Mouse (Mus musculus) forebrain, embryonic 11.5 days (tissue): ENCODE measurements around the gene Pdik1l. TPM values are rescaled to one million over a fixed set of nuclear protein-coding genes. Genes with fewer than 3 reads are reported as not detected.
A peak's percentile ranks its signal among the peaks of the same experiment; 100 is the strongest.

Experiments
- ATAC-seq: fragments of 200-750 bp; cut with Nextera tagmentation; replicated peaks from 2 replicates; pipeline ENCODE4 v1.8.0; 2017; ENCODE audit warnings: moderate TSS enrichment; ENCODE audit not compliant: low FRiP score
- DNase-seq: peaks from one replicate; pipeline ENCODE4 v3.0.0-alpha.2; 2017; ENCODE audit warnings: low spot score
- H3K27ac ChIP-seq: fragments of 300-500 bp; sonication (generic); 2 replicates; pipeline ENCODE4 v1.5.1; 2014; ENCODE audit warnings: low read depth, low read length
- H3K27me3 ChIP-seq: fragments of 300-500 bp; sonication (generic); 2 replicates; pipeline ENCODE4 v1.6.1; 2014; ENCODE audit warnings: mild to moderate bottlenecking, low read length, mixed read lengths; ENCODE audit not compliant: control insufficient read depth, insufficient read depth
- H3K36me3 ChIP-seq: fragments of 300-500 bp; sonication (generic); 2 replicates; pipeline ENCODE4 v1.6.1; 2014; ENCODE audit warnings: mild to moderate bottlenecking, low read length, moderate library complexity, mixed read lengths; ENCODE audit not compliant: control insufficient read depth, insufficient read depth
- H3K4me1 ChIP-seq: fragments of 300-500 bp; sonication (generic); replicated peaks from 2 replicates; pipeline ENCODE4 v1.6.1; 2014; ENCODE audit warnings: low read length, mixed read lengths; ENCODE audit not compliant: control insufficient read depth, insufficient read depth
- H3K4me2 ChIP-seq: fragments of 300-500 bp; sonication (generic); 2 replicates; pipeline ENCODE4 v1.6.1; 2014; ENCODE audit warnings: low read depth, mild to moderate bottlenecking, low read length, moderate library complexity, mixed read lengths; ENCODE audit not compliant: severe bottlenecking
- H3K4me3 ChIP-seq: fragments of 300-500 bp; sonication (generic); 2 replicates; pipeline ENCODE4 v1.5.1; 2014; ENCODE audit warnings: low read depth, low read length
- H3K9ac ChIP-seq: fragments of 300-500 bp; sonication (generic); 2 replicates; pipeline ENCODE4 v1.6.1; 2014; ENCODE audit warnings: low read length
- H3K9me3 ChIP-seq: fragments of 300-500 bp; sonication (generic); 2 replicates; pipeline ENCODE4 v1.6.1; 2016; ENCODE audit warnings: low read length, mixed read lengths; ENCODE audit not compliant: control insufficient read depth
- WGBS: fragments of 180-500 bp; shearing (Covaris S2); extraction: QIAGEN DNeasy Blood & Tissue Kit; methylation state at CpG from one replicate; pipeline ENCODE4 v1.1.7; 2014; 5-methylcytosine and 5-hydroxymethylcytosine counted together
- polyA plus RNA-seq: library from polyadenylated mRNA; unstranded; fragments of >200 nt; fragmentation: Nextera tagmentation; extraction: Ambion mirVana; gene quantifications from 2 replicates; pipeline ENCODE4 v1.2.1, GENCODE M21; 2014

Pdik1l gene
- polyA plus RNA-seq, 1 experiment from 2014 or later: 31.2 TPM

DNA sequence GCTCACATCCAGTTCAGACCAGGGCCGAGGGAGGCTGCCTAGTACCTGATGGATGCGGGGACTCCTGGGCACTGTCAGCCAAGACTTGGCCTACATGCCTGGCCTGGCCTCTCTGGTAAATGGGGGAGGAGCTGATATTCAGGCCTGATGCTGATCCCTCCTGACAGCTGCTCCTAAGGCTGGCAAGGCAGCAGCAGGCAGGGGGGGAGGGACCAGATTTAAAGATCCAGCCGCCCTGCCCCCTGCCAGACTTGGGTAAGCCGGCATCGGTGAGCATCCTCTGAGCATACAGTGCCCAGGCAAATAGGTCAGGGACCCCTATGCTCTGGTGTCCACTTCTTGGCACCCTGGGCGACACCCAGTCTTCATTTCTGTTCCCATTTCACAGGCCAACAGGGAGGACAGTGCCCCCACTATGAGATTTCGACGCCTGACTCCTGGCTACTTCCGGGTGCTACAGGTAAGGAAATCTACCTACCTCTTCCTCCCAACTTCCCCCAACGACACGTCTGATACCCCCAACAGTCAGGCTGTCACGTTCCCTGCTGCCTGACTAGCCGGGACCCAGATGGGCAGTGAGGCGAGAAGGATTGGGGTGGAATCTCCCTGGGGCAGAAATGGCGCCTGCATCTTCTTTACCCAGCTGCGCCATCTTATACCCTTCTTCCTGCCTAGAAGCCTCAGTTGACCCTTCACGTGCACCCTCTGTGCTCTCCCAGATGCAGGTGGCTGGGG is 44.0 kb downstream of the Pdik1l start, which contains the start of gene E130218I03Rik:
E130218I03Rik (plus strand) TSS at position 147 of the 735 bp plus-strand sequence.
- Histone ChIP-seq H3K4me3 (peak within 1 kb of the TSS; percentile 85; the same call in 1 of the 2 replicates), H3K9ac (no peak within 1 kb of the TSS), H3K4me2 (peak within 1 kb of the TSS; percentile 93; the same call in 1 of the 2 replicates), H3K27ac (no peak within 1 kb of the TSS), H3K9me3 (no peaks in the 10 kb centered on the region), H3K4me1 (peaks cover 9% of the 10 kb centered on the region; the same call in 1 of the 2 replicates), H3K36me3 (no peaks in the 10 kb centered on the region), H3K27me3 (no peaks in the 10 kb centered on the region)
- 92% methylated on average over 17 of the region's 17 CpGs for WGBS
- DNase-seq: no peak
- ATAC-seq: no peak

- H3K4me2 ChIP-seq: no peak overlapping the region
- no peaks in the 10 kb centered on the region; the same call in 1 of the 2 replicates for H3K4me1 ChIP-seq
- WGBS: 15% methylated on average over 10 of the region's 10 CpGs
- DNase-seq (no peak), ATAC-seq (no peak)
- H3K4me3 ChIP-seq: no peak overlapping the region
- H3K36me3 ChIP-seq: no peaks in the 10 kb centered on the region
- no peak overlapping the region for H3K27ac ChIP-seq
- no peak overlapping the region for H3K9ac ChIP-seq
- H3K27me3 ChIP-seq: peaks cover 8% of the 10 kb centered on the region
- H3K9me3 ChIP-seq: no peaks in the 10 kb centered on the region
Measured at GRCm38 (mm10) chr4:134238686-134239085, 49.0 kb downstream of the Pdik1l start.

- Histone ChIP-seq H3K4me2 (peak within 1 kb of the TSS; percentile 39; the same call in 1 of the 2 replicates), H3K4me1 (no peaks in the 10 kb centered on the region; the same call in 1 of the 2 replicates), H3K9ac (no peak within 1 kb of the TSS), H3K9me3 (no peaks in the 10 kb centered on the region), H3K27me3 (peaks cover 8% of the 10 kb centered on the region), H3K27ac (no peak within 1 kb of the TSS), H3K4me3 (0 out of 2 replicates have a peak within 1 kb of the TSS, but pooled peaks have one; percentile 3), H3K36me3 (no peaks in the 10 kb centered on the region)
- ATAC-seq (no peak), DNase-seq (no peak)
- WGBS: 2% methylated on average over 18 of the region's 18 CpGs
Measured at GRCm38 (mm10) chr4:134238279-134238651, 49.4 kb downstream of the Pdik1l start, which contains the start of gene Cnksr1. Gene Cnksr1 (minus strand): TSS chr4:134238399.

DNA sequence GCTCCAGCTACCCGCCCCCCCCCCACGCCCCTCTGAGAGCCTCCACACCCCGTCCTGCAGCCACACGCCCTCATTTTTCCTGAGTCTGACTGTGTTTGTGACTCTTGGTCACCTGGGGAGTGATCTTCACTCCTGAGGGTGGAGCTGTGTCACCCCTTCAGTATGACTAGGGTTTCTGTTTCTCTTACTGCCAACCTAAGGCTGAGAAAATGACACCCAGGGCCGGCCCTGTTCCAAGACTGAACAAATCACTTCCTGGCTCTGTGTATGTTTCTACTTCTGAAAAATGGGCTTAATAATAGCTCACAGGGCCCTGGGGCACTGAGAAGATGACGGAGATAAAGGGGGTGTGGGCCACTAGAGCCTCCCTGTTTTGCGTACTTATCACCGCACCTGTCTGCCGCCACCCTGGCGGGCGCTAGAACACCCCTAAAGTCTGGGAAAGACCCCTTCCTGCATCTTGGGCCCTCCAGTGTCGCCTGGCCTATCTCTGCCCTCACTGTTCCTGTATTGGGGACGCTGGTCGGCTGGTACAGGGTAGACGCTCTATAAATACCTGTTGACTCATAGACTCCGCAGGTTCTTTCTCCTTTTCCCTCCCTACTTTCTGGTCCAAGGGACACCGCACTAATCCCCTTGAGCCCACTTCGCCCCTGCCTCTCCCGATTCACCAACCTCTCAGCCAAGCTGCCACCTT is 50.0 kb downstream of the Pdik1l start:
- 0 out of 2 replicates have a peak overlapping the region, but pooled peaks have one; percentile 3 for H3K4me3 ChIP-seq

DNA sequence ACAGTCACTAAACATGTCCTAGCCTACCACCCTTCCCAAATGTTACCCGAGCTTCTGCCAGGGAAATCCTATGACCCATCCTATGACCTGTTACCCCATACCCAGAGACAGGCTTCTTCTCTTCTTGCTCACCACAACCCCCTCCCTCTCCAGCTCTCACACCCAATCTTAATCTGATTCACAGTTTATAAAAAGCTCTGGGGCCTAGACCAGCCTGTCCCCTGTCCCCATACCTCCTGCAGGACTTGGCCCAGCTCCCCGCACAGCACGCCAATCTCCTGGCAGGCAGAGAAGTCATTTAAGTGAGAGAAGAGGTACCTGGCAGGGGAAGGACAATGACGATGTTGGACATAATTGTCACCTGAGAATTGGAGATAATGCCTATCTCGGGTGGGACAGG is 52.8 kb downstream of the Pdik1l start:
- DNase-seq (no peak), ATAC-seq (no peak)
- H3K4me1 ChIP-seq: no peaks in the 10 kb centered on the region; the same call in 1 of the 2 replicates
- H3K27ac ChIP-seq: no peak overlapping the region
- H3K9ac ChIP-seq: no peak overlapping the region
- WGBS: 84% methylated on average over 5 of the region's 5 CpGs
- no peak overlapping the region for H3K4me2 ChIP-seq
- peaks cover 8% of the 10 kb centered on the region for H3K27me3 ChIP-seq
- no peaks in the 10 kb centered on the region for H3K36me3 ChIP-seq
- H3K4me3 ChIP-seq: no peak overlapping the region
- H3K9me3 ChIP-seq: no peaks in the 10 kb centered on the region

More for the DNA sequence above, 50.0 kb downstream of the Pdik1l start:
- Histone ChIP-seq H3K36me3 (no peaks in the 10 kb centered on the region), H3K9me3 (no peaks in the 10 kb centered on the region), H3K4me2 (peak overlapping the region; percentile 39; the same call in 1 of the 2 replicates), H3K27ac (no peak overlapping the region), H3K4me1 (no peaks in the 10 kb centered on the region; the same call in 1 of the 2 replicates), H3K9ac (no peak overlapping the region), H3K27me3 (peaks cover 8% of the 10 kb centered on the region)
- 27% methylated on average over 19 of the region's 19 CpGs for WGBS
- DNase-seq (no peak), ATAC-seq (no peak)

- no peaks in the 10 kb centered on the region for H3K27me3 ChIP-seq
- H3K4me1 ChIP-seq: no peaks in the 10 kb centered on the region
- H3K9me3 ChIP-seq: no peaks in the 10 kb centered on the region
- no peak for DNase-seq
- WGBS: 43% methylated on average over 8 of the region's 8 CpGs
- H3K36me3 ChIP-seq: no peaks in the 10 kb centered on the region
- ATAC-seq: no peak
- no peak overlapping the region for H3K9ac ChIP-seq
- H3K4me2 ChIP-seq: no peak overlapping the region
- no peak overlapping the region for H3K27ac ChIP-seq
- H3K4me3 ChIP-seq: no peak overlapping the region
Measured at GRCm38 (mm10) chr4:134230431-134230830, 57.3 kb downstream of the Pdik1l start.

GRCm38 (mm10) chr4:134227194-134227593 is 60.5 kb downstream of the Pdik1l start, which contains the start of gene Catsper4:
Gene Catsper4 (minus strand): TSS chr4:134227383.
- no peak within 1 kb of the TSS for H3K27ac ChIP-seq
- H3K4me2 ChIP-seq: no peak within 1 kb of the TSS
- H3K4me1 ChIP-seq: no peaks in the 10 kb centered on the region
- no peaks in the 10 kb centered on the region for H3K9me3 ChIP-seq
- no peak for DNase-seq
- no peak within 1 kb of the TSS for H3K4me3 ChIP-seq
- 74% methylated on average over 8 of the region's 8 CpGs for WGBS
- no peaks in the 10 kb centered on the region for H3K27me3 ChIP-seq
- H3K9ac ChIP-seq: no peak within 1 kb of the TSS
- H3K36me3 ChIP-seq: no peaks in the 10 kb centered on the region
- no peak for ATAC-seq
